Mouse (Mus musculus) central nervous system, embryonic 18 days (tissue): ENCODE measurements around the gene Kcna5. TPM values are rescaled to one million over a fixed set of nuclear protein-coding genes. Genes with fewer than 3 reads are reported as not detected.

Source experiments
- polyA plus RNA-seq: library from polyadenylated mRNA; depleted of rRNA; stranded (reverse); fragments of >200 nt; gene quantifications from 2 replicates; pipeline ENCODE4 v1.2.3, GENCODE M21; 2012; rRNA removed

Kcna5 gene
- polyA plus RNA-seq: 2.4 and 2.7 TPM in 2 replicates

GRCm38 (mm10) chr6:126535208-126535910 lies at the start of gene Kcna5:
Gene Kcna5, minus strand, starts transcription at chr6:126535412.

Other genes starting within 250 kb of the Kcna5 start
- 1.5 and 1.7 TPM in 2 replicates for gene Kcna1, start 111.0 kb upstream of the Kcna5 start, polyA plus RNA-seq
- 22.2 and 22.7 TPM in 2 replicates for gene Kcna6, start 205.3 kb upstream of the Kcna5 start, polyA plus RNA-seq